Mouse (Mus musculus): ENCODE data around the gene Stmn3. TPM values are rescaled to one million over a fixed set of nuclear protein-coding genes. Genes with fewer than 3 reads are reported as not detected.

The Stmn3 gene
- polyA plus RNA-seq (2012; rRNA removed; ENCODE audit: low replicate concordance): 0.12 and 0.30 TPM in 2 replicates

DNA sequence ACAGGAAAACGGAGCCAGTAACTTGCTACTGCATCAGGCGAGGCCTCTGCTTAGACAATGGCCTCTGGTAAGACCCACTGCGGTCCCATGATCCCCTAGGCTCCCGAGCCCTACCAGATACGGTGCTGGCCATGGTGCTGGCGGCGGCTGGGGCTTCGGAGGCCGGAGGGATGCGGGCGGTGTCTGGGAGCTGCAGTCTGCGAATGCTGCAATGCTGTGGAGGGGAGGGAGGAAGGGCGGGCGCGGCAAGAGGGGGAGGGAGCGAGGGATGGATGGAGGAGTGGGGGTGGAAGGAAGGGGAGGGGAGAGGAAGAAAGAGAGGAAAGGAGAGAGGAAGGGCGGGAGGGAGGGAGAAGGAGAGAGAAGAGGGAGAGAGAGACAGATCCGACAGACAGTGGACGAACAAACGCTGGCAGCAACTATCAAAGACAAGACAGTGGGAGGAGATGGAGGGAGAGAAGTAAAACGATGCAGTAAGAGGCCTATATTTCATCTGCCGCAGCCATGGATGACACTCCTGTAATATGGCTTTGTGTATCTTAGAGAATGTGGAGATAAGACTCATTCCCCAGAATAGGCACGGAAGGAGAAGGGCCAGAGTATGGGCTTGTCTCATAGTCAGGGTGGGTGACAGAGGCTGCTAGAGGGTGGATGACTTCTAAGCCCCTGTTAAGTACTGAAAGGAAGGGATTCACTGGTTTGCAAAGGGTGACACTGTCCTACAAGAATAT, at the start of gene Stmn3:
Gene Stmn3 (minus strand): TSS at position 421 of the 731 bp plus-strand sequence.

DNA sequence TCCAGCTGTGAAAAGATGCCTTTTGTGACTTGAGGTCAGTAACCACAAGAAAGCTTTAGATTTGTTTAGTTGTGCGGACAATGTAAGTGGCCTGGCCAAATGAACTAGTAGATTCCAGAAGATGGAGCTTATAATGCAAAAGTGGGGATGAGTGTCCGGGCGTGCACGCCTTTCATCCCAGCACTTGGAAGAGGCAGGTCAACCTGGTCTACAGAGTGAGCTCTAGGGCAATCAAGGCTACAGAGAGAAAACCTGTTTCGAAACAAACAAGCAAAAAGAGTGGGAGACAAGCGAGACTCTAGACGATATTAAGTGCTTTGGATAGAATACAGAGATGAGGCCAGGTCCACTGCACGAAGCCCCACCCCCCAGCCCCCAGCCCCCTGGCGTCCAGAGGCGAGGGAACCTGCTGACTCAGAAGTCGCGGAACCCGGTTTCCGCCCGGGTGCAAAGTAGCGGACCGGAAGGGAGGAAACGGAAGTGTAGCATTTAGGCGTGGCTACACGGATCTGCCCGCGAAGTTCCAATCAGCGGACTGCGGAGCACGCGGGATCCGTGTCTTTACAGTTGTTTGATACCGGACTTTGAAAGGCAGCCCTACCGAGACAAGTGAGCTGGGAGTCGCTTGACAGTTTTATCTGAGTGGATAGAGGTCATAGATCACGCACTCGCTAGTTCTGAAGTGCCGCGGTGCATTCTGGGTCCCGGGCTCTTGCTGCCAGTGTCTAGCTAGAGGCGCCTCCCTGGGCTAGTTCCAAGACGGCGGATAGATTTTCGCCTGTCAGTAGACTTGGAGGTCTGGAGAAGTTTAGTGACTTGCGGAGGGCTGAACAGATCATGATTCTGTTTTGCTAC, 5.2 kb upstream of the Stmn3 start, which contains the start of gene Rtel1:
Gene Rtel1 (plus strand): TSS at position 492 of the 855 bp plus-strand sequence.

DNA sequence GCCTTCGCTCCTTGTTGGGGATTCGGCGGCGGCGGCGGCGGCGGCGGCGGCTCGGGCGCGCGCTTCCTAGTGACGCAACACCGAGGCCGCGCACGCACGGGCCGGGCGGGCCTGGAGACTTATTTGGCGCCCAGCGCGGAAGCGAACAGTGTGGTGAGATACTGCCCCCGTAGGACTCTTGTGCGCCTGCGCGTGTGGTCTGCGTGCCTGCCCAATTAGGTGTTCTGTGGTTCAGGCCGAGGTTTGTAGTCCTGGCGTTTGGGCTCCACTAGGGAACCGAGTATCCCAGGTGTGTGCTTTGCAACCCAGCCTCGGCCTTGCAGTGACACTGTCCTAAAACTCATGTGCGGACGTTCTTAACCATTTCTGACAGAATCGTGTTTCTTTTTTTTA, 26.3 kb downstream of the Stmn3 start, which contains the start of gene Gmeb2:
Gene Gmeb2 (minus strand): TSS at position 78 of the 393 bp plus-strand sequence.

Other genes starting within 250 kb of the Stmn3 start
- gene Kcnq2, start 179.2 kb downstream of the Stmn3 start, polyA plus RNA-seq (2012; rRNA removed; ENCODE audit: low replicate concordance): 0.04 TPM in 1 of 2 replicates, not detected in the other
- gene Eef1a2, start 157.5 kb downstream of the Stmn3 start, polyA plus RNA-seq (2012; rRNA removed; ENCODE audit: low replicate concordance): 0.16 and 238 TPM in 2 replicates
- gene Ppdpf, start 127.3 kb downstream of the Stmn3 start, polyA plus RNA-seq (2012; rRNA removed; ENCODE audit: low replicate concordance): 163 and 261 TPM in 2 replicates
- 0.11 and 0.40 TPM in 2 replicates for gene Ptk6, start 111.7 kb downstream of the Stmn3 start, polyA plus RNA-seq (2012; rRNA removed; ENCODE audit: low replicate concordance)
- gene Srms, start 101.3 kb downstream of the Stmn3 start, polyA plus RNA-seq (2012; rRNA removed; ENCODE audit: low replicate concordance): 1.4 and 1.9 TPM in 2 replicates
- 0.27 and 0.34 TPM in 2 replicates for gene Fndc11, start 94.5 kb downstream of the Stmn3 start, polyA plus RNA-seq (2012; rRNA removed; ENCODE audit: low replicate concordance)
- gene Helz2, start 72.5 kb downstream of the Stmn3 start, polyA plus RNA-seq (2012; rRNA removed; ENCODE audit: low replicate concordance): 53.0 and 78.8 TPM in 2 replicates
- 25.4 and 31.0 TPM in 2 replicates for gene Gmeb2, start 26.5 kb downstream of the Stmn3 start, polyA plus RNA-seq (2012; rRNA removed; ENCODE audit: low replicate concordance)
- 39.3 and 60.7 TPM in 2 replicates for gene Rtel1, start 5.2 kb upstream of the Stmn3 start, polyA plus RNA-seq (2012; rRNA removed; ENCODE audit: low replicate concordance)
- gene Zgpat, start 50.4 kb upstream of the Stmn3 start, polyA plus RNA-seq (2012; rRNA removed; ENCODE audit: low replicate concordance): 37.8 and 41.8 TPM in 2 replicates
- gene Arfrp1, start 50.9 kb upstream of the Stmn3 start, polyA plus RNA-seq (2012; rRNA removed; ENCODE audit: low replicate concordance): 32.9 and 45.7 TPM in 2 replicates
- 90.2 and 175 TPM in 2 replicates for gene Lime1, start 65.6 kb upstream of the Stmn3 start, polyA plus RNA-seq (2012; rRNA removed; ENCODE audit: low replicate concordance)
- gene Zbtb46, start 144.9 kb upstream of the Stmn3 start, polyA plus RNA-seq (2012; rRNA removed; ENCODE audit: low replicate concordance): 9.5 and 13.9 TPM in 2 replicates
- 0.09 and 0.18 TPM in 2 replicates for gene Abhd16b, start 178.7 kb upstream of the Stmn3 start, polyA plus RNA-seq (2012; rRNA removed; ENCODE audit: low replicate concordance)
- gene Tpd52l2, start 182.6 kb upstream of the Stmn3 start, polyA plus RNA-seq (2012; rRNA removed; ENCODE audit: low replicate concordance): 43.4 and 55.1 TPM in 2 replicates
- gene Dnajc5, start 206.0 kb upstream of the Stmn3 start, polyA plus RNA-seq (2012; rRNA removed; ENCODE audit: low replicate concordance): 55.5 and 79.7 TPM in 2 replicates

Data from mammary gland, adult 2 months (tissue).